Mouse (Mus musculus): ENCODE data around the gene Ube2t. TPM values are rescaled to one million over a fixed set of nuclear protein-coding genes. Genes with fewer than 3 reads are reported as not detected.

The Ube2t gene
- polyA plus RNA-seq, 1 experiment, result not detected

DNA sequence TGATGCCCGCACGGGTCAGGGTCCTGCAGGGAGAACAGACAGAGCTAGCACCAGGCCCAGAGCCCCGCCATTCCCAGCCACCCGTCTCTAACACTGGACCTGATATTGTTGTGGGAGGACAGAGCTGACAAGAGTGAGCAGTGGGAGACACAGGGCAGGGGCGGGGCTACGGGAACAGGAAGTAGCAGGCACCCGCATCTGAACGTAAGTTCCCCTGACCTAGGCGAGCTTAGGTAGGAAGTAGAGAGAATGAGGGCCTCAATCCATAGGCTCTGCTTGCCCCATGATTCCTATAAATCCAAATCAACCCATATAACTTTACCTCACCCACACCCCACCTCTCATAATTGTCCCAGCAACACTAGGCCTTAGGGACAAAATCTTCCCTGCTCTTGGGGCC is 38.2 kb downstream of the Ube2t start:
- peaks cover 46% of the 10 kb centered on the region for H3K4me1 ChIP-seq (ENCODE audit: control insufficient read depth, insufficient read depth, low read length)
- 92% methylated on average over 9 of the region's 9 CpGs for WGBS
- H3K27ac ChIP-seq (ENCODE audit: insufficient read depth, low read depth, low read length), result no peak overlapping the region
- TF ChIP-seq POLR2A (IDR thresholded peaks at IDR 0.05; ENCODE audit: insufficient read depth, low read depth, low read length) (no peak), CTCF (IDR thresholded peaks at IDR 0.05; ENCODE audit: insufficient read depth, low read depth, low read length) (no peak)
- H3K4me3 ChIP-seq (ENCODE audit: insufficient read depth, low read depth, low read length), result no peak overlapping the region

DNA sequence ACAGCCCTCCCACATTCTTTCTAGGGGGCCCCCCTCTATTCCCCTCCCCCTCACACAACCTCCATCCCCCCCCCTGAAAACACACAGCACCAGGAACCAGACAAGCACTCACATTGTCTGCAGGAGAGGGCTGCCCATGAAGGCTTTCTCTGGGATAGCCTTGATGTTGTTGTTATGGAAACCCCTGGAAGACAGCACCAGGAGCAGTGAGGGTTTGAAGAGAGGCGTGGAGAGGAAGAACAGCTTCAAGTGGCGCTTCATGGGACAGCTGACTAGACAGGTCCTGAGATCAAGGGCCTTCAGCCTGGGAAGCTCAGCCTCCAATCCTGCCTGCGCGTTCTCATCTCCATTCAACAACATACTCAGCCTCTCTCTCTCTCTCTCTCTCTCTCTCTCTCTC is 41.0 kb downstream of the Ube2t start:
- Histone ChIP-seq H3K4me3 (ENCODE audit: insufficient read depth, low read depth, low read length) (no peak overlapping the region), H3K27ac (ENCODE audit: insufficient read depth, low read depth, low read length) (no peak overlapping the region; the same call in 1 of the 2 replicates), H3K4me1 (ENCODE audit: control insufficient read depth, insufficient read depth, low read length) (peaks cover 27% of the 10 kb centered on the region)
- WGBS, result 41% methylated on average over 4 of the region's 4 CpGs
- TF ChIP-seq POLR2A (IDR thresholded peaks at IDR 0.05; ENCODE audit: insufficient read depth, low read depth, low read length), result no peak
- no peak for TF ChIP-seq CTCF (IDR thresholded peaks at IDR 0.05; ENCODE audit: insufficient read depth, low read depth, low read length)

GRCm38 (mm10) chr1:135005696-135006095 is 43.3 kb downstream of the Ube2t start:
- 33% methylated on average over 7 of the region's 7 CpGs for WGBS
- TF ChIP-seq POLR2A (IDR thresholded peaks at IDR 0.05; ENCODE audit: insufficient read depth, low read depth, low read length) (no peak), CTCF (IDR thresholded peaks at IDR 0.05; ENCODE audit: insufficient read depth, low read depth, low read length) (no peak)
- H3K4me1 ChIP-seq (ENCODE audit: control insufficient read depth, insufficient read depth, low read length), result peaks cover 31% of the 10 kb centered on the region
- no peak overlapping the region for H3K27ac ChIP-seq (ENCODE audit: insufficient read depth, low read depth, low read length)
- no peak overlapping the region for H3K4me3 ChIP-seq (ENCODE audit: insufficient read depth, low read depth, low read length)

DNA sequence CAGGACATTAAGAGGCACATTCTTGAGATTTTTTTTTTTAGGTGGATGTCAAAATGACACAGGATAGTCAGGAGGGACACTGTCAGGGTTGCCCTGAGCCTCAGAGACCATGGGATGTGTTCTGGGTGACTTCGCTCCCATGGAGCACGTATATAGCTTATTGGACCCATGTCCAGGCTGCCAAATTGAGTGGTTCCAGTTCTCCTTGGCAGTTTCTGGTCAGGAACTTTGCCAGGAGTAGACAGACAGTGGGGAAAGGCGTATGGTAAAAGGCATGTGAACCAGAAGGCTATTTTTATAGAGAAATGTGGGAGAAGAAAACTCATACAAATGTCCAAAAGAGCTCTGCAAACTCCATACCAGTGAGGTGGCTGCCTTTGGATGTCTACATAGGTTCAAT is 47.5 kb downstream of the Ube2t start:
- WGBS, result 80% methylated on average over 3 of the region's 3 CpGs
- peaks cover 26% of the 10 kb centered on the region for H3K4me1 ChIP-seq (ENCODE audit: control insufficient read depth, insufficient read depth, low read length)
- H3K4me3 ChIP-seq (ENCODE audit: insufficient read depth, low read depth, low read length), result no peak overlapping the region
- no peak for TF ChIP-seq POLR2A (IDR thresholded peaks at IDR 0.05; ENCODE audit: insufficient read depth, low read depth, low read length)
- no peak for TF ChIP-seq CTCF (IDR thresholded peaks at IDR 0.05; ENCODE audit: insufficient read depth, low read depth, low read length)
- peak overlapping the region; percentile 64; the same call in 1 of the 2 replicates for H3K27ac ChIP-seq (ENCODE audit: insufficient read depth, low read depth, low read length)

DNA sequence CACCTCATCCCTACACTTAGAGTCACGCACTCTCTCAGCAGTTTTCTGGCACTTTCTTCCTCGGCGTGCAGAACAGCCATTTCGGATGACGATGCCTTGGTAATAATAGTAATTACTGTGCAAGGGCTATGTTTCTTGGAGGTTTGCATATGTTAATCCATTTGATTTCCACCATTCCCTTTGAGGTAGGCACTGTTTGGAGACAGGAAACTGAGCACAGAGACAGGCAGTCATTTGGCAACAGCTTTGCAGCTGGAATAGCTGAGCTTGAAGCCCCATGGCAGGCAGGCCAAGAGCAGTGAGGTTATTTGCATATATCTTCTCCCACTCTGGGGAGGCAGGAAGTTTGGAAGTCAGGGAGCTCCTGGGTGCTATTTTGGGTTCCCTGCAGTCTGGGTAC is 49.5 kb downstream of the Ube2t start:
- peak overlapping the region; percentile 91 for H3K27ac ChIP-seq (ENCODE audit: insufficient read depth, low read depth, low read length)
- 16% methylated on average over 5 of the region's 5 CpGs for WGBS
- TF ChIP-seq POLR2A (IDR thresholded peaks at IDR 0.05; ENCODE audit: insufficient read depth, low read depth, low read length), result no peak
- no peak for TF ChIP-seq CTCF (IDR thresholded peaks at IDR 0.05; ENCODE audit: insufficient read depth, low read depth, low read length)

DNA sequence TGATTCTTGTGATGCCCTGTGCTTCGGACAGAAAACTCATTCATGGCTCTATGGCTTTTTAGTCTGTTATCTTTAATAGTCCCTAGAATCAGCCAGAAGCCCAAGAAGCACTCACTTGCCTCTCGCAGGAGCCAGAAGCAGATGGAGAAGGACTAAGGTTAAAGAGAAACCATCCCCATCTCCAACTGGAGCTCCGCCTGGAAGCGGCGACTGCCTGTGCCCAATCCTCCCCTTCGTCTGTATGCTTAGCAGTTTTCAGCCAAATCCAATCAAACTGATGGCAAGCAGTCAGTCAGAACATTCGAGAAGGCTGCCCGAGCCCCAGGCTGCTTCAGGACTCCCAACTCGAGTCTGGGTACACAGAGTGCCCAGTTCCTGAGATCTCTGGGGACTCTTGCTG is 50.1 kb downstream of the Ube2t start:
- peaks cover 37% of the 10 kb centered on the region for H3K4me1 ChIP-seq (ENCODE audit: control insufficient read depth, insufficient read depth, low read length)
- 43% methylated on average over 9 of the region's 9 CpGs for WGBS
- H3K27ac ChIP-seq (ENCODE audit: insufficient read depth, low read depth, low read length), result peak overlapping the region; percentile 91
- no peak for TF ChIP-seq POLR2A (IDR thresholded peaks at IDR 0.05; ENCODE audit: insufficient read depth, low read depth, low read length)
- TF ChIP-seq CTCF (IDR thresholded peaks at IDR 0.05; ENCODE audit: insufficient read depth, low read depth, low read length), result no peak
- H3K4me3 ChIP-seq (ENCODE audit: insufficient read depth, low read depth, low read length), result no peak overlapping the region

More for the DNA sequence above, 49.5 kb downstream of the Ube2t start:
- Histone ChIP-seq H3K4me1 (ENCODE audit: control insufficient read depth, insufficient read depth, low read length) (peaks cover 32% of the 10 kb centered on the region), H3K4me3 (ENCODE audit: insufficient read depth, low read depth, low read length) (no peak overlapping the region)

- Histone ChIP-seq H3K4me1 (ENCODE audit: control insufficient read depth, insufficient read depth, low read length) (peaks cover 57% of the 10 kb centered on the region), H3K4me3 (ENCODE audit: insufficient read depth, low read depth, low read length) (no peak overlapping the region), H3K27ac (ENCODE audit: insufficient read depth, low read depth, low read length) (peak overlapping the region; percentile 58)
- 66% methylated on average over 10 of the region's 10 CpGs for WGBS
- TF ChIP-seq CTCF (IDR thresholded peaks at IDR 0.05; ENCODE audit: insufficient read depth, low read depth, low read length) (no peak), POLR2A (IDR thresholded peaks at IDR 0.05; ENCODE audit: insufficient read depth, low read depth, low read length) (no peak)
Measured at GRCm38 (mm10) chr1:135014921-135015445, 52.6 kb downstream of the Ube2t start.

- H3K27ac ChIP-seq (ENCODE audit: insufficient read depth, low read depth, low read length), result no peak overlapping the region
- H3K4me1 ChIP-seq (ENCODE audit: control insufficient read depth, insufficient read depth, low read length), result peaks cover 68% of the 10 kb centered on the region
- no peak for TF ChIP-seq POLR2A (IDR thresholded peaks at IDR 0.05; ENCODE audit: insufficient read depth, low read depth, low read length)
- H3K4me3 ChIP-seq (ENCODE audit: insufficient read depth, low read depth, low read length), result no peak overlapping the region
- 90% methylated on average over 10 of the region's 10 CpGs for WGBS
Measured at GRCm38 (mm10) chr1:135016907-135017655, 54.7 kb downstream of the Ube2t start.

DNA sequence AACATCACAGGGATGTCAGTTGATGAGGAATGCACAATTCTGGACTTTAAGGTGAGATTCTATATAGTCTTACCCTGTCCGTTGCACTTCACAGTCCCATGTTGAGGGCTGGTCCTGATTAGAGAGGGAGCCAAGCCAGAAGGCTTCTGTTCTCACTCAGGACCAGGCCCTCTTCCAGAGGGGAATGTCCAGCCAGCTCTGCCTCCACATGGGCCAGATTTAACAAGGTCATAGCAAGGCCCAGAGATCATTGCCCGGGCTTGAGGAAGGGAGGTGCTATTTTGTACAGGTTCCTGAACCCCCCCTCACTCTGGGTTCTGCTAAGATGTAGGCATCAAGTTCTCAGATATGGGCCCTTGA is 55.3 kb downstream of the Ube2t start:
- WGBS, result 73% methylated on average over 2 of the region's 2 CpGs
- Histone ChIP-seq H3K27ac (ENCODE audit: insufficient read depth, low read depth, low read length) (no peak overlapping the region), H3K4me3 (ENCODE audit: insufficient read depth, low read depth, low read length) (no peak overlapping the region), H3K4me1 (ENCODE audit: control insufficient read depth, insufficient read depth, low read length) (peaks cover 67% of the 10 kb centered on the region)
- no peak for TF ChIP-seq POLR2A (IDR thresholded peaks at IDR 0.05; ENCODE audit: insufficient read depth, low read depth, low read length)
- no peak for TF ChIP-seq CTCF (IDR thresholded peaks at IDR 0.05; ENCODE audit: insufficient read depth, low read depth, low read length)

All from olfactory bulb, adult 2 months (tissue).